Mouse (Mus musculus) gastrocnemius, postnatal 14 days (tissue): Measurements from ENCODE around the gene Asb18. TPM values are rescaled to one million over a fixed set of nuclear protein-coding genes. Genes with fewer than 3 reads are reported as not detected.

Source experiments
- DNase-seq: peaks from one replicate; pipeline ENCODE4 v3.0.0; 2021; ENCODE audit warnings: mixed read lengths
- intact Hi-C: fragments of 180-260 bp; cut with DNase I; formaldehyde crosslinking; loops from one replicate; pipeline ENCODE4 v1.15.1; 2025; ENCODE audit warnings: low total_unique reads
- long read RNA-seq, 2 experiments: library from polyadenylated mRNA; stranded (forward); transcript quantifications; one replicate each; pipeline ENCODE4 v2.0.0; 2021
- total RNA-seq, 2 experiments: library from RNA; stranded (reverse); gene quantifications; 2 replicates each; pipeline ENCODE4 v1.2.3; 2021

Gene Asb18
- total RNA-seq: 1 to 10 TPM; 7.0 TPM
- long read RNA-seq, experiment 1, partial matches to known transcripts: 0 of 1 reads
- long read RNA-seq, experiment 1, other reads (novel, unspliced or antisense): 1 of 1 reads
- long read RNA-seq, experiment 2, partial matches to known transcripts: 4 of 10 reads
- long read RNA-seq, experiment 2, other reads (novel, unspliced or antisense): 6 of 10 reads

DNA sequence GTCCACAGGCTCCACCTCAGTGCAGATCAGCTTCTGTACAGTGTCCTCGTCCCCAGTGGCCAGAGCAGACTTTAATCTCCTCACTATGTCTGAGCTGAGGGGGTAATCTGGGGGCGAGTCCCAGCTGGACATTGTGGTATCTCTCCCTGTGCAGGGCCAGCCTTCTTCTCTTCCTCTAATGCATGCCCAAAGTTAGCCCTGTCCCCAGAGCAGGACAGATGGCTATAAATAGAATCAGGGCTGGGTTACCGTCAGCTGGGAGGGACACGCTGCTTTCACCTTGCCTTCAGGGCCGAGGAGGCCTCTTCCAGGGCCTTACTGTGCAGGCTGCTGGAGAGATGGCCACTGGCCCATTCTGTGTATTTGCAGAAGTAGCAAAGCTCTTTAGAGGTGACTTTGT, at the start of gene Asb18:
Gene Asb18, minus strand, starts transcription at position 221 of the 400 bp plus-strand sequence.
- no peak for DNase-seq
- intact Hi-C loops: no loop called here

DNA sequence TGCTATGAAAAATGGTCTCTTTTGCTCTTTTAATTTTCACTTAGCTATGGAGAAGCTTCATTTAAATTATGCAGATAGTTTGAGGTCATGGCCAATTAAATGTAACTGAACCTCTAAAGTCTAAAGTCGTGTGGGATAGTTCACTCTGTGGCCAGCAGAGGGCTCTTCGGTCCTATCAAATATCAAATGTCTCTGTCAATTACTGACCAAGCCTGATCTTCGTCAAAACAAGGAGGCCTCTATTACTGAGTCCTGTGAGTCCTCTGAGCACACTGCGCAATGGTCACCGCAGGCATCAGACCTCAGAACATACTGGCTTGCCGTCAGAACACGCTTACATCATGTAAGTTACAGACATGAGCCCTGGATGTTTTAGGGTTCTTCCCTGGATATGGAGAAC, 46.1 kb upstream of the Asb18 start:
- intact Hi-C loops: loop anchor here (10.0 kb wide), 1 partner anchor 184 kb away; no protein-coding TSS in a partner anchor
- DNase-seq: peak; percentile 41

DNA sequence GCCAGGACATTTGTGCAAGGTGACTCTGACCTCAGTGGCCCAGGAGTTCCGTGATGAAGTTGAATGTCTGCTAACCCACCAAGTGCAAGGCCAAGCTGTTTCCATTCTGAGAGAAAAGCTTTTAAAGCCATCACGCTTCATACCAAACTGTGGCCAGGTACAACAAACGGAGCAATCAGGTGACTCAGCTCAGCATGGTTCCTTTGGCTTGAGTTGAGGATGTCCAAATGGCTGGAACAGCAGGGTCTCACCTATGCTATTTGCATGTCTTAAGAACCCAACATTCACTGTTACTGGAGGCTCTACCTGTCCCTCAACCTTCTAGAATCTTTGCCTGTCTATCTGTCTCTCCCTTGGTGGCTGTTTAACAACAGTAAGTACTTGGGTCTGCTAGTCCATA, 45.6 kb upstream of the Asb18 start:
- intact Hi-C loops: loop anchor here (10.0 kb wide), 1 partner anchor 185 kb away; no protein-coding TSS in a partner anchor
- no peak for DNase-seq

DNA sequence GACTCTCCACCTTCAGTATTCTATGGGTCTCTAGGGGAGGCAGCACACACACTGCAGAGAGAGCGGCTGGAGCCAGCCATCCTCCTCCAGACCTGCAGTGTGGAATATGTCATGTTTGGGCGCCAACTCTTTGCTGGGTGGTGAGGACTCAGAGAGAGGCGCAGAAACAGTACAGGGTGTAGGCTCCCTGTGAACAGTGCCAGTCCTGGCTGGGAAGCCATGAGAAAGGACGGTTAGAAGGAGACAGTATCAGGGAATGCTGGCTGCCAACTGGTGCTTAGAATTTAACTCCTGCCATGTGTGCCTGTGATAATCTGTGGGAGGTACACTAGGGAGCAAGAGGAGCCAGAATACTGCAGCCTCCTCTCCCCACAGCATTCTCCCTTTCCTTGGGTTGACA, 40.5 kb upstream of the Asb18 start:
- intact Hi-C loops: loop anchor here (5.0 kb wide), 1 partner anchor 147 kb away; the partner anchor contains the start of gene Ackr3
- no peak for DNase-seq

DNA sequence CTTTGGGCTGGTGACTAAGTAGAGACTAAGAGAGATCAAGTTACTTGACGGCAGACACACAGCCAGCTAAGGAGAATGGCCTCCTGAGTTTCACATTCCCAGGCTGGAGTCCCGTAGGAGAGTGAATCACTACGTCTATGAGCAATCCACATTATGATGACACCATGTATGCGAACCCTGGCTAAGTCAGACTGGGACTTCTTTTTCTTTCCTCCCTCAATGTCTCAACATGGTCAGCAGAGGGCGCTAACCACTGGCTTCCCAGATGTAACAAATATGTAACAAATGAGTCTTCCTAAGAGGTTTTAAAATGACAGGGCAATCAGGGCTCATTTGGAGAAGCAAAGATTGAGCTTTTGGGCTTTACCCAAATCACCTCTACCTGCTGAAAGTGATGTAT, 36.9 kb upstream of the Asb18 start:
- peak; percentile 50 for DNase-seq
- intact Hi-C loops: no loop called here

DNA sequence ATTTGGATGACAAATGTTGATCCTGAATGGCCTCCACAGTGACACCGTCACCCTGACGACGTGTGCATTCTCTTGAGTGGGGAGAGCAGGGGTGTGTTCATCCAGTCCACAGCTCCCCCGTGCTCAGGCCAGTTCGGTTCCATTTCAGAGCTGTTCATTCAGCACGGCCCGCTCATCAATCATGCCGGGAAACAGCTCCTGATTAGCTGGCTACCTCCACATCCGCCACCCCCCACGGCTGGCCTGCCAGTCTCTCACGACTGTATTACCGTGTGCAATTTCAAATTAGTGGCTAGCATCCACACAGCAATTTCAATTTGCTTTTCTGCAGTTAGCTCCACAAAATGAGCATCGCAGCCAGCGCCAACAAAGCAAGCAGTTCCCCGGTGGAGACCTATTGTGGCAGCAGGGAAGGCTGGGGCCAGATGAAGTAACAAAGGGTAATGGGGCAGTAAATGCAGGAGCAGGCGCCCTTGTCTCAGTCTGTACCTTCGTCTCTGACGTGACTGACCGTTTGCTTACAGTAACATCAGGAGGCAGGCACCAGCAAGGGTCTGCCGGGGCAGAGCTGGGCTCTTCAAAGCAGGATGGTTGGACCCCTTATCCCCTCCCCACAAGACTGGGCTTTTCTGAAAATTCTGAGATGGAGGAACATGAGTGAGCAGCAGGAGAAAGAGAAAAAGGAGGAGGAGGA, 35.7 kb upstream of the Asb18 start:
- intact Hi-C loops: no loop called here
- no peak for DNase-seq

DNA sequence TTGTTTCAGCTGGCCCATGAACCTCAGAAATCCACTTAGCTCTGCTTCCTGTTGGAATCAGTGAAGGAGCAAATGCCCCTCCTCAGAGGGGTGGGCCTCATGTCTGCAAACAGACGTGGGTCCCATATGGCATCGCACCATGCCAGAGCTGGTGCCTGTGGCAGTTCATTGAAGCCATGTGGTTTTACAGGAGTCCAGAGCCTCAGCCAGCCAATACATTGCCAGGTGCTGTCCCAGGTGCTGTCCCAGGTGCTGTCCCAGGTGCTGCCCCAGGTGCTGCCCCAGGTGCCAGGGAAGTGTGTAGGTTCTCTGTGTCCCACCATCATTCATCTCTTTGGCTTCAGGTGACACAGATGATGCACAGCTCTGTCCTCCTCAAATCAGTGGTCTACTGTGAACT, 13.8 kb upstream of the Asb18 start:
- DNase-seq: no peak
- intact Hi-C loops: no loop called here

DNA sequence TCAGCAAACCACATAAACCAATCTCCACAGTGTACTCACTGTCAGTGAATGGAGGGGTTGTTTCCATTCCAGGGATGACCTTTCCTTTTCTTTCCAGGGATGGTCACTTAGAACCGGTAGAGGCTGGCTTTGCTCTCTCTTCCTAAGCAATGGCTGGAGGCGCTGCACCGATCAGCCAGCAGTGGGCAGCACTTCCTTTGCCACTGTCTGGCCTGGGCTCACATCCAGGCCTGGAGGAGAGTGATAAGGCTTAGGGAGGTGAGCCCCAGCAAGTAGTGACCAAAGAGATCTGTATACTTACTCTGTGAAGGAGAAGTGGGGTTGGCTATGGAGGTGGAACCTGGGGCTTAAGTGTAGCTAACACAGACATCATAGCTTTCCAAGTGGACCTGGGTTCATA, 12.5 kb upstream of the Asb18 start:
- DNase-seq: peak; percentile 50
- intact Hi-C loops: no loop called here

DNA sequence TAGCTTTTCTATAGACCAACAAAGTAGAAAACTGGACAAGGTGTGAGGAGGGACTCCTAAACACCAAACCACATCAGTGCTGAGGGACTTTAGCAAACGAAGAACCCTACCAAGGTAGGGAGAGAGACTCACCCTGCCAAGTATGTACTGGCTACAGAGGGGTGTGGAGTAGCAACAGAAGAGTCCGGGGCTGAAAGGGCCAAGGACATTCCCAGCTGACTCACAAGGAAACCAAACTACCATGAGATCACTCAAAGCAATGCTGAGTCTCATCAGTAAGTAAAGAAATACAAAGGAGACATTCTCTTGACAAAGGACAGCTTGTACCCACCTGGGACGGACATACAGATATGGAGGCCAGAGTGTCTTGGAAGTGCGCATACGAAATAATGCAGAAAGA, 5.9 kb upstream of the Asb18 start:
- intact Hi-C loops: no loop called here
- DNase-seq: no peak

DNA sequence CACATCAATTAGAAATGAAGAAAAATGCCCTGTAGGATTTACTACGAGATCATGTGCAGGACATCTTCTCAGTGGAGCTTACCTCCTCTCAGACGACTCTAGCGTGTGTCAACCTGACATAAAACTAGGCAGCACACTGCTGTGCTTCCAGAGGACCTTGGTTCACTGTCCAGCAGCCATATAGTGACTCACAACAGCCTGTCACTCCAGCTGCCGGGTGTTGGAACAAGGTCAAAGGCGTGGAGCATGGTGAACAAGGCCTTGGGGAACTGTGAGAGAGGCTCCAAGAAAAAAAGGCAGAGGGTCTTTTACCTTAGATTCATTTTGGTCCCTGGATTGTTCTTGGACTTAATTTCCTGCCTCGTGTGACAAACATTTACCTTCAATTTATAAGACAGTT, 3.6 kb upstream of the Asb18 start:
- DNase-seq: peak; percentile 49
- intact Hi-C loops: no loop called here

DNA sequence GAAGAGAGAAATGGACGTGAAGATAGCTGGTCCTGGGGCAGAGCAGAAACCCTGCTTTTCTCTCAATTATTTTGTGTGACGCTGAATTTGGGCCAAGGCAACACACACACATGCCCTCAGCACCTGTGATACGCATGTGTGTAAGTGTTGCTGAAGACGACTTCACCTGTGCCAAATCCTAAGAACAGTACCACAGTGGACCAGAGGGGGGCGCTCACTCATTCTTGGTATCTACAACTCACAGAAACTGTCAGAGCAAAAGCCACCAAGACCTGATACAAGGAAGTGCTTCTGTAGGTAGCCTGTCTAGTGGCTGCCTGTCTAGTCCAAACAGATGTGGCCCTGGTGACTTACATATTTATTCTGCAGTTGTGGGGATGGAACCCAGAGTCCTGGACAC, 1.2 kb downstream of the Asb18 start:
- intact Hi-C loops: no loop called here
- no peak for DNase-seq

DNA sequence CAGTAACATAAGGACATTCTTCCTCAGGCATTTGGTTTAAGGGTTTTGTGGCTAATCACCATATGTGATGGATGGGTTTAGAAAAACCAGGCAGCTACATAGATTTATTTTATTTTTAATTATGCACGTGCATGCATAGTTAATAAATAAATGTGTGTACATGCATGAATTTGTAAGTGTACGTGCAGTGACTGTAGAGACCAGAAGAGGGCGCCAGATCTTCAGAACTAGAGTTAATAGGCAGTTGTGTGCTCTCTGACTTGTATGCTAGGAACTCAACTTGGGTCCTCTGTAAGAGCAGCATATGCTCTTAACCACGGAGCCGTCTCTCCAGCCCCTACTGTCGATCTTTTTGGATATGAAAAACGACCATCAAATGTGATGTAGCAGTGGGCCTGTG, 1.6 kb downstream of the Asb18 start:
- intact Hi-C loops: no loop called here

DNA sequence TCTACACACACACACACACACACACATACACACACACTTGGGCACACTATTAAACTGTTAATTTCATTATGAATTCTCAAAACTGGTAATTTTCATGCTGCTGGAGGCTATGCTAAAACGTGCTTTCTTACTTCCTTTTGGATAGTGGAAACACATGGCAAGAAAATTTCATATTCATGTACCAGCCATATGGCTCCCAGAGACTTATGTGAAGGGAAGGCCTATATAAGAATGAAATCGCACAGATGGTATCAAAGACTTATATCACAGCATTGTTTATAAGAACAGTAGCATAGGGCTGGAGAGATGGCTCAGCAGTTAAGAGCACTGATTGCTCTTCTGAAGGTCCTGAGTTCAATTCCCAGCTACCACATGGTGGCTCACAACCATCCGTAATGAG, 2.3 kb downstream of the Asb18 start:
- intact Hi-C loops: no loop called here
- DNase-seq: no peak

More for the DNA sequence above, 1.6 kb downstream of the Asb18 start:
- DNase-seq: no peak

DNA sequence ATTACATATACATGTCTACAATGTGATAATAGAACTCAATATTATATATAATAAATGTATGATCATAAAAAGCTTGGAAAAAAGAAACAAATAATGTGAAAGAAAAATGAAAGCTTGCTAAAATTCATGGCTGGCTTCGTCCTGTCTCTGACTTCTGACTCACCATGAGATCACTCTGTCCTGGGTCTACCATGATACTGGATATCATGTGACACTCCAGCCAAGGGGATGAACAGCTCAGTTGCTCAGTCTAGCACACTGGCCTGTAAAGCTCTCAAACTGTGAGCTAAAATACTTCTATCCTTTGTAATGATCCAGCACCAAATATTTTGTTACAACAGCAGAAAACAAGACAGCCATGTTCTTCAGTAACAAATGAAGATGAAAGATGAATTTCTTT, 4.4 kb downstream of the Asb18 start:
- DNase-seq: no peak
- intact Hi-C loops: no loop called here

DNA sequence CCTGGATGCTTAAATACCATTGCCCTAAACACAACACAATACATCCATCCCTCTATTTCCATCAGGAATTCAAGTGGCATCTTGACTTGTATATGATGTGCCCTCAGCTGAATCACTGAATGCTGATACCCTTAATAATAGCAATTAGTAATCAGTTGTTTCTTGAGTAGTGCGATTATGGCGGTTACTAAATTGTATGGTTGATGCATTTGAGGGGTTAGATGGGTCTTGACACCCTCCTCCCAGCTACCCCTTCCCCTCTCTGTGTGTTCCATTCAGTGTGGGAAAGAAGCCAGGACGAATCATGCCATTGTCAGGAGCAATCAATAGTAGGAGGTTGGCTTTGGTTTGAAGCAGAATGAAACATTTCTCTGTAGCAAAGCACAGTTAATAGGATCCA, 5.3 kb downstream of the Asb18 start:
- no peak for DNase-seq
- intact Hi-C loops: no loop called here

DNA sequence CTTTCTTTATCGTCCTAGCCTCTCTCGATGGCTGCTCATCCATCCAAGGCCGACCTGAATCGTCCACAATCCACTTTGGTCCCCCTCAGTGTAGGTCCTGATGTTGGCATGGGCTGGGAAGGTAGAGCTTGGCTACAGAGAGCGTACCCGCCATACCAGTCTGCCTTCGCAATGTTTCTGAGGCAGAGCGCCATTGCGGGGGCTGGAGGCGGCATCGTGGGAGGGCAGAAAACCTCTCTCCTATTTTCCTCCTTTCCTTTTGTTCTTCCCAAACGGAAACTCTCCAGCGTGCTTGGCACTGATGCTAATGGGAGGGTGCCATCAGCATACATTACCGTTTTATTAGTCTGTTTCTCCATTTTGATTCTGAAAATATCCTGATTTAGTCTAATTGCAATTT, 7.8 kb downstream of the Asb18 start:
- intact Hi-C loops: no loop called here
- DNase-seq: no peak

DNA sequence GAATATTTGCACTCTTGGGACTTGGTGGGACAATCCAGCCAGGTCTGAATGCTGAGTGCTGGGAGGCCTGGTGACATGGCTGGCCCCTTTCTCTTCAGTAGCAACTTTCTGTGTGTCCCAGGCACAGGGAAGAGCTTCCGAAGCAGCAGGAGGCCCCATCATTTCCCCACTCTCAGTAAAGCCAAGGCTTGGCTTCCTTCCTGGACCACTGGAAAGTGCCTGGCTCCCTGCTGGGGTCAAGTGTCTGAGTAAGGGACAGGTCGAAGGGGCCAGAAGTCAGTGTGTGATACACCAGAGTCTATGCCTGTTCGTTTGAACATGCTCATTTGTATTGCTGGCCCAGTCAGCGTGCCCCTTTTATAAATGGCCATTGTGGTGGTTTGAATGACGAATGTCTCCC, 13.5 kb downstream of the Asb18 start:
- intact Hi-C loops: no loop called here
- no peak for DNase-seq

DNA sequence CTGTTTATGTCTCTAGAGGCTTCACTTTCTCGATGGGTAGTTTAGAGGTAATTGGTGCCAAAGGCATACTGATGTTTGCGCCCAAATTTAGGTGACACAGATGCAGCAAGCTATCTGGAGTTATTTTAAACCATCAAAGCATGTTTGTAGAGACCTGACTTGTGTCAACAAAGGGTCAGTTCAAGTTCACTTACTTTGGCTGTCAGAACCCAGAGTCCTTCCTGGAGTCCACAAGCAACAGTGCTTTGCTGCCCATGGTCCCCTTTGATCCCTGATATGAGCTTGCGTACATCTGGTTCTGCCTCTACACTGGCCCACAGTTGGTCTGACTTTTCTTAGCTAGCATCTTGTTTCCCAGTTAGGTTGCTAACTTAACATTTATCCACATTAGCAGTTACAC, 14.6 kb downstream of the Asb18 start:
- DNase-seq: no peak
- intact Hi-C loops: no loop called here

DNA sequence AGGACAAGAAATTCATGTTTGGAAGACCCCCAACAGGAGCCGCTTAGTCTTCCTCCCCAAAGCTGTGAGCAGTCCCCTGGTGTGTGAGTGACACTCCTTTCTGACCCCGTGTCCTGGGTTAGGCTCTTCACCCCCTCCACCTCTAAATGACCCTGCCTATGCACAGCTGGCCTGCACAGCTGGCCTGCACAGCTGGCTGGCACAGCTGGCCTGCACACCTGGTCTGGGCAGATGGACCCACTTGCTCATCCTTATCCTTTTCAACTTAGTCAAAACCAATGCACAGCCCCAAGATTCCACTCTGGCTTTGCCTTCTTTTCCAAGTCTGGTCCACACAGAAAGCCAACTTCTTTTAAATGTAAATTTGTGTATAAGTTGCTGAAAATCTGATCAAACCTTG, 15.8 kb downstream of the Asb18 start:
- intact Hi-C loops: no loop called here
- DNase-seq: no peak

DNA sequence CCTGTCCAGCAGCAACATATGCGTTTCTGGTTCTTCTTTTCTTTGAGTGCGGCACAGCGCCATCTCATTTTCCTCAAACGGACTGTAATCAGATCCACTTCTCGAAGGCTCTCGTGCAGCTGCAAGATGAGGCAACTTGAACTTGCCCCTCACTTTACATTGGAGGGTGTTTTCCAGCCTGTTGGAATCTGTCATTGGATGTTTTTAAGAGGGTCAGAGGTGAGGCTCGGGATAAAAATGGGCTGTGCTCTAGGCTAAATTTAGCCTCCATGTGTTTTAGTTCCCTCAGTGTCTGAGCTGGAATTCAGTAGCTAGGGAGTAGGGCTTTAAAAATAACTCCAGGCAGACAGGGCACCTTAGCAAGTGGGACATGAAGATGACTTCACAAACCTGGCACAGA, 16.4 kb downstream of the Asb18 start:
- intact Hi-C loops: no loop called here
- DNase-seq: no peak

DNA sequence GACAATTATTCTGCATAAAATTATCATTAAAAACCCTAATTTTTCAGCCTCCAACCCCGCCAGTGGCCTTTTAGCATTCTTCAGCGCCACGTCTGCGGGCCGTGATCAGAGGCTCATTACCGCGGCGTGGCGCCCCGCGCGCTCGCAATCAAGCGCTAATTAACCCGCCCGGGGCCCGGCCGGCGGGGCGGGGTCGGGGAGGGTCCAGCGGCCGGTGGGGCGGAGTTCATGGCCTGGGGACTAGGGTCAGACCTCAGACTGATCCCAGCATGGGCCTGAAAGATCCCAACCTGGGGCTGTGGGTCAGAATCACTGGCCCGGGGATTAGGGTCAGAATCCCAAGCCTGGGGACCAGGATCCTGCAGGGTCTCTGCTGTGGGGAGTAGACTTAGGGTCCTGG, 22.2 kb downstream of the Asb18 start:
- intact Hi-C loops: no loop called here
- no peak for DNase-seq

DNA sequence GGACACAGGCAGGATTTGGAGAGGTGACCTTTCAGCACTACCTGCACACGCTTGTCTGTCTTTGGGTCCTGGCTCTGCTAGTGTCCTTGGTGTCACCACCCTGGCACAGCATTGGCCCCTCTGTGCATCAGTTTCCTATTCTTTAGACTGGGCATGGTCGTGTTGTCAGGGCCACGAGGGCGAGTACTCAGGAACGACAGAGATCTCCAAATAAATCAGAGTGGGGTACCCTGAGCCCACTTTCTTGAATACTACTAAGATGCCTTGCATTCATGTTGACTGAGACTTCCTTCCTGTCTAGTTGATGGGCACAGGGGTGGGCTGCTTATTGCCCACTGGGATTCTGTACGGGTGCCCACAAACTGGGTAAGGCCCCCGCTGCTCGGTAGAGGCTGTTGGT, 37.2 kb downstream of the Asb18 start:
- intact Hi-C loops: no loop called here
- DNase-seq: no peak
